Mouse (Mus musculus): Measurements from ENCODE around the gene Ralgapb. TPM values are rescaled to one million over a fixed set of nuclear protein-coding genes. Genes with fewer than 3 reads are reported as not detected.
A peak's percentile ranks its signal among the peaks of the same experiment; 100 is the strongest.
"Not testable (repeated sequence)": the region's sequence is repeated elsewhere in the genome, so short reads cannot be mapped to it uniquely, and the experiment has no call there.

Ralgapb gene
- polyA plus RNA-seq, 1 experiment from 2014 or later, result 17.6 TPM

- DNase-seq (ENCODE audit: low spot score) (no peak), ATAC-seq (replicated peaks; ENCODE audit: low FRiP score, low read depth) (no peak)
- no peak overlapping the region for H3K27ac ChIP-seq
- WGBS, result 89% methylated on average over 6 of the region's 6 CpGs
- no peaks in the 10 kb centered on the region for H3K9me3 ChIP-seq (replicated peaks; ENCODE audit: low read length)
- no peaks in the 10 kb centered on the region for H3K36me3 ChIP-seq (ENCODE audit: insufficient read depth, low read length)
- no peaks in the 10 kb centered on the region for H3K4me1 ChIP-seq (replicated peaks; ENCODE audit: insufficient read depth, low read length)
- H3K9ac ChIP-seq (ENCODE audit: low read depth, low read length), result no peak overlapping the region
- H3K4me3 ChIP-seq (replicated peaks; ENCODE audit: low read depth, low read length), result no peak overlapping the region
- H3K27me3 ChIP-seq (ENCODE audit: insufficient read depth, low read length), result no peaks in the 10 kb centered on the region
- no peak for TF ChIP-seq CTCF (IDR thresholded peaks at IDR 0.05; ENCODE audit: low read depth)
- no peak overlapping the region for H3K4me2 ChIP-seq (ENCODE audit: low read length)
Observed at GRCm38 (mm10) chr2:158396369-158396768, 13.3 kb upstream of the Ralgapb start.

- H3K9ac ChIP-seq (ENCODE audit: low read depth, low read length); H3K27ac ChIP-seq; DNase-seq (ENCODE audit: low spot score); ATAC-seq (replicated peaks; ENCODE audit: low FRiP score, low read depth); H3K4me3 ChIP-seq (replicated peaks; ENCODE audit: low read depth, low read length); H3K27me3 ChIP-seq (ENCODE audit: insufficient read depth, low read length); H3K36me3 ChIP-seq (ENCODE audit: insufficient read depth, low read length); H3K9me3 ChIP-seq (replicated peaks; ENCODE audit: low read length); H3K4me2 ChIP-seq (ENCODE audit: low read length); H3K4me1 ChIP-seq (replicated peaks; ENCODE audit: insufficient read depth, low read length): not testable (repeated sequence)
- WGBS, result 60% methylated on average over 13 of the region's 13 CpGs
Observed at GRCm38 (mm10) chr2:158397140-158397539, 12.5 kb upstream of the Ralgapb start.

- no peaks in the 10 kb centered on the region for H3K27me3 ChIP-seq (ENCODE audit: insufficient read depth, low read length)
- WGBS, result 88% methylated on average over 7 of the region's 7 CpGs
- no peak overlapping the region for H3K4me2 ChIP-seq (ENCODE audit: low read length)
- no peak overlapping the region for H3K27ac ChIP-seq
- no peaks in the 10 kb centered on the region for H3K9me3 ChIP-seq (replicated peaks; ENCODE audit: low read length)
- H3K9ac ChIP-seq (ENCODE audit: low read depth, low read length), result no peak overlapping the region
- DNase-seq (ENCODE audit: low spot score) (no peak), ATAC-seq (replicated peaks; ENCODE audit: low FRiP score, low read depth) (no peak)
- TF ChIP-seq CTCF (IDR thresholded peaks at IDR 0.05; ENCODE audit: low read depth), result no peak
- H3K4me3 ChIP-seq (replicated peaks; ENCODE audit: low read depth, low read length), result no peak overlapping the region
- no peaks in the 10 kb centered on the region for H3K36me3 ChIP-seq (ENCODE audit: insufficient read depth, low read length)
- no peaks in the 10 kb centered on the region for H3K4me1 ChIP-seq (replicated peaks; ENCODE audit: insufficient read depth, low read length)
Observed at GRCm38 (mm10) chr2:158402915-158403314, 6.7 kb upstream of the Ralgapb start.

- ATAC-seq (replicated peaks; ENCODE audit: low FRiP score, low read depth) (no peak; the same call in 1 of the 2 replicates), DNase-seq (ENCODE audit: low spot score) (no peak)
- Histone ChIP-seq H3K27ac (no peak overlapping the region), H3K27me3 (ENCODE audit: insufficient read depth, low read length) (no peaks in the 10 kb centered on the region), H3K4me2 (ENCODE audit: low read length) (peak overlapping the region; percentile 61), H3K4me3 (replicated peaks; ENCODE audit: low read depth, low read length) (peak overlapping the region; percentile 83), H3K9ac (ENCODE audit: low read depth, low read length) (peak overlapping the region; percentile 36; the same call in 1 of the 2 replicates), H3K4me1 (replicated peaks; ENCODE audit: insufficient read depth, low read length) (0 out of 2 replicates have a peak, but pooled peaks cover 4% of the 10 kb centered on the region), H3K9me3 (replicated peaks; ENCODE audit: low read length) (no peaks in the 10 kb centered on the region), H3K36me3 (ENCODE audit: insufficient read depth, low read length) (no peaks in the 10 kb centered on the region)
- no peak for TF ChIP-seq CTCF (IDR thresholded peaks at IDR 0.05; ENCODE audit: low read depth)
- 18% methylated on average over 14 of the region's 14 CpGs for WGBS
Observed at GRCm38 (mm10) chr2:158408997-158409594, 552 bp upstream of the Ralgapb start.

GRCm38 (mm10) chr2:158410022-158411014 lies 670 bp downstream of the Ralgapb start:
- DNase-seq (ENCODE audit: low spot score), result peak; percentile 32
- peak; percentile 30; the same call in 1 of the 2 replicates for TF ChIP-seq CTCF (IDR thresholded peaks at IDR 0.05; ENCODE audit: low read depth)
- H3K36me3 ChIP-seq (ENCODE audit: insufficient read depth, low read length), result no peaks in the 10 kb centered on the region
- 0 out of 2 replicates have a peak, but pooled peaks cover 4% of the 10 kb centered on the region for H3K4me1 ChIP-seq (replicated peaks; ENCODE audit: insufficient read depth, low read length)
- peak; percentile 29 for ATAC-seq (replicated peaks; ENCODE audit: low FRiP score, low read depth)
- no peaks in the 10 kb centered on the region for H3K27me3 ChIP-seq (ENCODE audit: insufficient read depth, low read length)
- H3K9me3 ChIP-seq (replicated peaks; ENCODE audit: low read length), result no peaks in the 10 kb centered on the region
- WGBS, result 2% methylated on average over 65 of the region's 67 CpGs
- peak overlapping the region; percentile 70 for H3K9ac ChIP-seq (ENCODE audit: low read depth, low read length)
- H3K27ac ChIP-seq, result peak overlapping the region; percentile 87
- H3K4me3 ChIP-seq (replicated peaks; ENCODE audit: low read depth, low read length), result peak overlapping the region; percentile 83
- H3K4me2 ChIP-seq (ENCODE audit: low read length), result peak overlapping the region; percentile 87

GRCm38 (mm10) chr2:158413240-158413639 lies 3.6 kb downstream of the Ralgapb start:
- DNase-seq (ENCODE audit: low spot score), result no peak
- H3K36me3 ChIP-seq (ENCODE audit: insufficient read depth, low read length), result no peaks in the 10 kb centered on the region

More at GRCm38 (mm10) chr2:158413240-158413639, 3.6 kb downstream of the Ralgapb start:
- no peaks in the 10 kb centered on the region for H3K27me3 ChIP-seq (ENCODE audit: insufficient read depth, low read length)
- H3K9ac ChIP-seq (ENCODE audit: low read depth, low read length), result no peak overlapping the region
- no peaks in the 10 kb centered on the region for H3K9me3 ChIP-seq (replicated peaks; ENCODE audit: low read length)
- ATAC-seq (replicated peaks; ENCODE audit: low FRiP score, low read depth), result no peak
- no peak overlapping the region for H3K27ac ChIP-seq
- 0 out of 2 replicates have a peak, but pooled peaks cover 4% of the 10 kb centered on the region for H3K4me1 ChIP-seq (replicated peaks; ENCODE audit: insufficient read depth, low read length)
- WGBS, result 72% methylated on average over 2 of the region's 2 CpGs
- H3K4me3 ChIP-seq (replicated peaks; ENCODE audit: low read depth, low read length), result no peak overlapping the region
- H3K4me2 ChIP-seq (ENCODE audit: low read length), result no peak overlapping the region
- no peak for TF ChIP-seq CTCF (IDR thresholded peaks at IDR 0.05; ENCODE audit: low read depth)

Data from kidney, postnatal 0 days (tissue).